Mouse (Mus musculus) heart, embryonic 16.5 days (tissue): ENCODE measurements around the gene Exoc3l4. TPM values are rescaled to one million over a fixed set of nuclear protein-coding genes. Genes with fewer than 3 reads are reported as not detected.

Experiments used
- polyA plus RNA-seq: library from polyadenylated mRNA; unstranded; fragments of >200 nt; fragmentation: Nextera tagmentation; extraction: Ambion mirVana; gene quantifications from 2 replicates; pipeline ENCODE4 v1.2.1, GENCODE M21; 2015

Gene Exoc3l4
- polyA plus RNA-seq, 1 experiment from 2014 or later = 14.9 TPM

Other genes starting within 250 kb of the Exoc3l4 start
- not detected in 2 replicates for gene 4930595D18Rik, start 232.5 kb upstream of the Exoc3l4 start, polyA plus RNA-seq
- 1.8 and 2.4 TPM in 2 replicates for gene Amn, start 145.9 kb upstream of the Exoc3l4 start, polyA plus RNA-seq
- gene Cdc42bpb, start 39.3 kb upstream of the Exoc3l4 start, polyA plus RNA-seq = 19.6 and 27.3 TPM in 2 replicates
- 1.3 and 1.4 TPM in 2 replicates for gene Lbhd2, start 10.2 kb upstream of the Exoc3l4 start, polyA plus RNA-seq
- 3.2 and 4.8 TPM in 2 replicates for gene Tnfaip2, start 25.5 kb downstream of the Exoc3l4 start, polyA plus RNA-seq
- gene Gm266, start 68.8 kb downstream of the Exoc3l4 start, polyA plus RNA-seq = 2.6 and 6.1 TPM in 2 replicates
- gene Eif5, start 121.0 kb downstream of the Exoc3l4 start, polyA plus RNA-seq = 366 and 390 TPM in 2 replicates
- 25.7 and 28.1 TPM in 2 replicates for gene Mark3, start 157.5 kb downstream of the Exoc3l4 start, polyA plus RNA-seq